Mouse (Mus musculus): Measurements from ENCODE around the gene Cpd. TPM values are rescaled to one million over a fixed set of nuclear protein-coding genes. Genes with fewer than 3 reads are reported as not detected.
"Not testable (repeated sequence)": the region's sequence is repeated elsewhere in the genome, so short reads cannot be mapped to it uniquely, and the experiment has no call there.

Cpd gene
- polyA plus RNA-seq, 1 experiment from 2014 or later = 14.7 TPM

DNA sequence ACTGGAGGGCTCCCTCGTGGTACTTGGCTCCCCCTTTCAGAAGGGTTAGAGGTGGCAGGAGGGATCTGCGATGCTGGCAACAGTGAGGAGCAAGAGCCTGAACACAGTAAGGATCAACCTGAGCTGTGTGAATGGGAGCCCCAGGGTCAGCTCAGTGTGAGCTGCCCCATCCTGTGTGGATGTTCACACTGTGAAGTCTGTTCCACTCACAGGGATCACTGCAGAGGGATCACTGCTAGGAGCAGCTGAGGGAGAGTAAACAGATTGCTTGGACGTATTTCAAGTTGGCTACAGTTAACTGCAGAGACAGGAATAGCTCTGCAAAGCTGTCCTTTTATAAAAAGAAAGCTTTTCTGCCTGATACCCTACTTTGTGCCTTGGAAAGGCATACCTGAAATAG, 37.4 kb downstream of the Cpd start:
- no peak for DNase-seq (ENCODE audit: low spot score)
- 65% methylated on average over 3 of the region's 3 CpGs for WGBS
- no peaks in the 10 kb centered on the region; the same call in 1 of the 2 replicates for H3K36me3 ChIP-seq (ENCODE audit: control insufficient read depth, insufficient read depth, low read length)

GRCm38 (mm10) chr11:76808550-76808949, 38.3 kb downstream of the Cpd start:
- Histone ChIP-seq H3K36me3 (ENCODE audit: control insufficient read depth, insufficient read depth, low read length) (no peaks in the 10 kb centered on the region; the same call in 1 of the 2 replicates), H3K27me3 (ENCODE audit: control insufficient read depth, insufficient read depth, low read length) (no peaks in the 10 kb centered on the region), H3K4me1 (ENCODE audit: control insufficient read depth, insufficient read depth, low read length) (no peaks in the 10 kb centered on the region), H3K9me3 (ENCODE audit: control insufficient read depth, low read length) (no peaks in the 10 kb centered on the region), H3K4me3 (ENCODE audit: low read depth, low read length) (no peak overlapping the region), H3K4me2 (ENCODE audit: low read depth) (no peak overlapping the region), H3K27ac (ENCODE audit: low read depth, low read length) (no peak overlapping the region), H3K9ac (ENCODE audit: low read length) (no peak overlapping the region)
- DNase-seq (ENCODE audit: low spot score) (no peak), ATAC-seq (ENCODE audit: insufficient read depth, low FRiP score, low TSS enrichment) (no peak)
- 92% methylated on average over 7 of the region's 7 CpGs for WGBS

More for the DNA sequence above, 37.4 kb downstream of the Cpd start:
- H3K27me3 ChIP-seq (ENCODE audit: control insufficient read depth, insufficient read depth, low read length) = no peaks in the 10 kb centered on the region
- no peak overlapping the region for H3K4me3 ChIP-seq (ENCODE audit: low read depth, low read length)
- no peak for ATAC-seq (ENCODE audit: insufficient read depth, low FRiP score, low TSS enrichment)
- no peaks in the 10 kb centered on the region for H3K9me3 ChIP-seq (ENCODE audit: control insufficient read depth, low read length)
- no peak overlapping the region for H3K4me2 ChIP-seq (ENCODE audit: low read depth)
- no peak overlapping the region for H3K27ac ChIP-seq (ENCODE audit: low read depth, low read length)
- no peak overlapping the region for H3K9ac ChIP-seq (ENCODE audit: low read length)
- no peaks in the 10 kb centered on the region for H3K4me1 ChIP-seq (ENCODE audit: control insufficient read depth, insufficient read depth, low read length)

GRCm38 (mm10) chr11:76807007-76807679, 39.7 kb downstream of the Cpd start:
- Histone ChIP-seq H3K4me1 (ENCODE audit: control insufficient read depth, insufficient read depth, low read length) (no peaks in the 10 kb centered on the region), H3K9me3 (ENCODE audit: control insufficient read depth, low read length) (no peaks in the 10 kb centered on the region), H3K9ac (ENCODE audit: low read length) (no peak overlapping the region), H3K27me3 (ENCODE audit: control insufficient read depth, insufficient read depth, low read length) (no peaks in the 10 kb centered on the region), H3K36me3 (ENCODE audit: control insufficient read depth, insufficient read depth, low read length) (no peaks in the 10 kb centered on the region; the same call in 1 of the 2 replicates), H3K4me3 (ENCODE audit: low read depth, low read length) (no peak overlapping the region), H3K4me2 (ENCODE audit: low read depth) (no peak overlapping the region), H3K27ac (ENCODE audit: low read depth, low read length) (no peak overlapping the region)
- DNase-seq (ENCODE audit: low spot score) (no peak), ATAC-seq (ENCODE audit: insufficient read depth, low FRiP score, low TSS enrichment) (no peak)
- 90% methylated on average over 3 of the region's 3 CpGs for WGBS

DNA sequence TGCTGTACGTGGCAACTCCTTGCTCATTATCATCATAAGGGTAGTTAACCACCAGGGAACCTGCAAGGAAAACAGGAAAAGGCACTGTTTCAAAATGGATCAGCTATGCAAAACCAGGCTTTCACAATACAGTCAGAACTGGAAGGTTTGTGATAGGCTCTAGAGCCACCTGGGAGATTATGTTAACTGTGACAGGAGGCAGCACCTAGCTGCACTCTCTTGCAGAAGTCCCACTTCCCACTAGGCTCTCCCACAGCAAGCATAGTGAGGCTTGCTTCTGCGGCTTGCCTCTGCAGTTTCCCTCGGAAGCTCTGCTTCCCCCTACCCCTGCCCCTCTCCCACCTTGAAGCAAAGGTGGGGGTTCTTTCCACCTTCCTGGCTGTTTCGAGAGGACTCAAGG, 40.8 kb downstream of the Cpd start:
- DNase-seq (ENCODE audit: low spot score) (no peak), ATAC-seq (ENCODE audit: insufficient read depth, low FRiP score, low TSS enrichment) (no peak)
- no peaks in the 10 kb centered on the region for H3K9me3 ChIP-seq (ENCODE audit: control insufficient read depth, low read length)
- H3K9ac ChIP-seq (ENCODE audit: low read length) = no peak overlapping the region
- 71% methylated on average over 4 of the region's 4 CpGs for WGBS
- H3K27me3 ChIP-seq (ENCODE audit: control insufficient read depth, insufficient read depth, low read length) = no peaks in the 10 kb centered on the region
- no peaks in the 10 kb centered on the region for H3K4me1 ChIP-seq (ENCODE audit: control insufficient read depth, insufficient read depth, low read length)
- no peak overlapping the region for H3K27ac ChIP-seq (ENCODE audit: low read depth, low read length)
- H3K36me3 ChIP-seq (ENCODE audit: control insufficient read depth, insufficient read depth, low read length) = no peaks in the 10 kb centered on the region; the same call in 1 of the 2 replicates
- H3K4me2 ChIP-seq (ENCODE audit: low read depth) = no peak overlapping the region
- H3K4me3 ChIP-seq (ENCODE audit: low read depth, low read length) = no peak overlapping the region

GRCm38 (mm10) chr11:76805072-76805471, 41.7 kb downstream of the Cpd start:
- not testable (repeated sequence) for H3K9me3 ChIP-seq (ENCODE audit: control insufficient read depth, low read length); H3K27ac ChIP-seq (ENCODE audit: low read depth, low read length); H3K27me3 ChIP-seq (ENCODE audit: control insufficient read depth, insufficient read depth, low read length); H3K4me3 ChIP-seq (ENCODE audit: low read depth, low read length); ATAC-seq (ENCODE audit: insufficient read depth, low FRiP score, low TSS enrichment); H3K9ac ChIP-seq (ENCODE audit: low read length); H3K4me1 ChIP-seq (ENCODE audit: control insufficient read depth, insufficient read depth, low read length); DNase-seq (ENCODE audit: low spot score); H3K4me2 ChIP-seq (ENCODE audit: low read depth); H3K36me3 ChIP-seq (ENCODE audit: control insufficient read depth, insufficient read depth, low read length)
- WGBS = 84% methylated on average over 4 of the region's 4 CpGs

DNA sequence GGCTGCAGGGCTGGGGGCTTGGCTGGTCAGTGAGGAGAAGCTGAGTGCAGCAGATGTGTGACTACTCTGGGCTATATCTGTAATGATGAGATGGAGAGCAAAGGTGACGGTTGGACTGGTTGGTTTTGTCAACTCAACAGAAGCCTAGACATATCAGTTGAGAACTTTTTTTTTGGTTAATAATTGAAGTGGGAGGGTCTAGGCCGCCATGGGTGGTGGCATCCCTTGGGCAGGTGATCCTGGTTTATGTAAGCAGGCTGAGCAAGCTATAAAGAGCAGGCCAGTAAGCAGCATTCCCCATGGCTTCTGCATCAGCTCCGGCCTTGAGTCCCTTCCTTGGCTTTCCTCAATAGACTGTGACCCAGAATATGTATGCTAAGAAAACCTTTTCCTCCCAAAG, 43.6 kb downstream of the Cpd start:
- DNase-seq (ENCODE audit: low spot score) (no peak), ATAC-seq (ENCODE audit: insufficient read depth, low FRiP score, low TSS enrichment) (no peak)
- H3K9ac ChIP-seq (ENCODE audit: low read length) = no peak overlapping the region
- no peaks in the 10 kb centered on the region for H3K4me1 ChIP-seq (ENCODE audit: control insufficient read depth, insufficient read depth, low read length)
- no peak overlapping the region for H3K4me3 ChIP-seq (ENCODE audit: low read depth, low read length)
- no peak overlapping the region for H3K4me2 ChIP-seq (ENCODE audit: low read depth)
- no peak overlapping the region for H3K27ac ChIP-seq (ENCODE audit: low read depth, low read length)
- no peaks in the 10 kb centered on the region; the same call in 1 of the 2 replicates for H3K36me3 ChIP-seq (ENCODE audit: control insufficient read depth, insufficient read depth, low read length)
- WGBS = 90% methylated on average over 3 of the region's 3 CpGs
- no peaks in the 10 kb centered on the region for H3K27me3 ChIP-seq (ENCODE audit: control insufficient read depth, insufficient read depth, low read length)
- H3K9me3 ChIP-seq (ENCODE audit: control insufficient read depth, low read length) = no peaks in the 10 kb centered on the region

DNA sequence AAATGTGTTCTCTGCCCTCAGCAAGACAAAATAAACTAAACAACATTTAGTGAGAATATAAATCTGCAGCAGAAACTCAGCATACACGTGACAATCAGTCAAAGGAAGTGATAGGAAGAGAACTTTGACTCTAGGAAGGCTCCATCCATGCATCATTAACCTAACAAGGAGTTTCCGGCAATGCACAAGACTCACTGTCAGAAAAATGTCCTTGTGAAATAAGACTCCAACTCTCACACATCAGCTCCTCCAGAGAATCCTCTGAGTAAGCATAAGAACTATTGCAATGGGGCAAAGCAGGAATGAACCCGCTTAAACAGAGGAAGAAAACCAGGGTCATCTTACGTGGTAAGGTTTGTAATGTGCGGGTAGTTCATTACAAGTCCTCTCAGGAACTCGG, 49.6 kb downstream of the Cpd start:
- Histone ChIP-seq H3K27me3 (ENCODE audit: control insufficient read depth, insufficient read depth, low read length) (no peaks in the 10 kb centered on the region), H3K36me3 (ENCODE audit: control insufficient read depth, insufficient read depth, low read length) (no peaks in the 10 kb centered on the region), H3K4me2 (ENCODE audit: low read depth) (no peak overlapping the region), H3K4me3 (ENCODE audit: low read depth, low read length) (no peak overlapping the region), H3K27ac (ENCODE audit: low read depth, low read length) (no peak overlapping the region), H3K9me3 (ENCODE audit: control insufficient read depth, low read length) (no peaks in the 10 kb centered on the region), H3K4me1 (ENCODE audit: control insufficient read depth, insufficient read depth, low read length) (no peaks in the 10 kb centered on the region), H3K9ac (ENCODE audit: low read length) (no peak overlapping the region)
- 91% methylated on average over 6 of the region's 6 CpGs for WGBS
- no peak for DNase-seq (ENCODE audit: low spot score)
- ATAC-seq (ENCODE audit: insufficient read depth, low FRiP score, low TSS enrichment) = no peak

GRCm38 (mm10) chr11:76795326-76795725, 51.5 kb downstream of the Cpd start:
- H3K4me2 ChIP-seq (ENCODE audit: low read depth) = no peak overlapping the region
- no peak overlapping the region for H3K9ac ChIP-seq (ENCODE audit: low read length)
- no peak overlapping the region for H3K27ac ChIP-seq (ENCODE audit: low read depth, low read length)
- no peak overlapping the region for H3K4me3 ChIP-seq (ENCODE audit: low read depth, low read length)
- no peaks in the 10 kb centered on the region for H3K4me1 ChIP-seq (ENCODE audit: control insufficient read depth, insufficient read depth, low read length)
- WGBS = 90% methylated on average over 5 of the region's 5 CpGs
- no peaks in the 10 kb centered on the region for H3K27me3 ChIP-seq (ENCODE audit: control insufficient read depth, insufficient read depth, low read length)
- no peaks in the 10 kb centered on the region for H3K9me3 ChIP-seq (ENCODE audit: control insufficient read depth, low read length)
- DNase-seq (ENCODE audit: low spot score) (no peak), ATAC-seq (ENCODE audit: insufficient read depth, low FRiP score, low TSS enrichment) (no peak)
- H3K36me3 ChIP-seq (ENCODE audit: control insufficient read depth, insufficient read depth, low read length) = no peaks in the 10 kb centered on the region

- Histone ChIP-seq H3K4me2 (ENCODE audit: low read depth) (no peak overlapping the region), H3K9me3 (ENCODE audit: control insufficient read depth, low read length) (no peaks in the 10 kb centered on the region), H3K4me1 (ENCODE audit: control insufficient read depth, insufficient read depth, low read length) (no peaks in the 10 kb centered on the region), H3K9ac (ENCODE audit: low read length) (no peak overlapping the region), H3K27ac (ENCODE audit: low read depth, low read length) (no peak overlapping the region), H3K36me3 (ENCODE audit: control insufficient read depth, insufficient read depth, low read length) (no peaks in the 10 kb centered on the region; the same call in 1 of the 2 replicates), H3K4me3 (ENCODE audit: low read depth, low read length) (no peak overlapping the region), H3K27me3 (ENCODE audit: control insufficient read depth, insufficient read depth, low read length) (no peaks in the 10 kb centered on the region)
- ATAC-seq (ENCODE audit: insufficient read depth, low FRiP score, low TSS enrichment) (no peak), DNase-seq (ENCODE audit: low spot score) (no peak)
- WGBS = 89% methylated on average over 7 of the region's 7 CpGs
These were observed 55.5 kb downstream of the Cpd start for GRCm38 (mm10) chr11:76791331-76791730.
